Mouse (Mus musculus) liver, embryonic 16.5 days (tissue): ENCODE measurements around the gene Aldh3b3. TPM values are rescaled to one million over a fixed set of nuclear protein-coding genes. Genes with fewer than 3 reads are reported as not detected.
A peak's percentile ranks its signal among the peaks of the same experiment; 100 is the strongest.

Source experiments
- ATAC-seq: fragments of 200-750 bp; cut with Nextera tagmentation; 2 replicates; pipeline ENCODE4 v1.8.0; 2017; ENCODE audit warnings: low read depth, mild to moderate bottlenecking, moderate number of reproducible peaks, moderate library complexity
- H3K27ac ChIP-seq: fragments of 300-500 bp; sonication (generic); 2 replicates; pipeline ENCODE4 v1.5.1; 2014; ENCODE audit warnings: mild to moderate bottlenecking, low read length
- H3K27me3 ChIP-seq: fragments of 300-500 bp; sonication (generic); 2 replicates; pipeline ENCODE4 v1.6.1; 2014; ENCODE audit warnings: low read depth, low read length, mixed read lengths; ENCODE audit not compliant: control insufficient read depth, insufficient read depth
- H3K36me3 ChIP-seq: fragments of 300-500 bp; sonication (generic); 2 replicates; pipeline ENCODE4 v1.6.1; 2014; ENCODE audit warnings: mild to moderate bottlenecking; ENCODE audit not compliant: control insufficient read depth, insufficient read depth
- H3K4me1 ChIP-seq: fragments of 300-500 bp; sonication (generic); 2 replicates; pipeline ENCODE4 v1.6.1; 2014; ENCODE audit warnings: low read depth, low read length, mixed read lengths; ENCODE audit not compliant: control insufficient read depth
- H3K4me2 ChIP-seq: fragments of 300-500 bp; sonication (generic); 2 replicates; pipeline ENCODE4 v1.6.1; 2014; ENCODE audit warnings: low read depth, low read length, mixed read lengths
- H3K4me3 ChIP-seq: fragments of 300-500 bp; sonication (generic); 2 replicates; pipeline ENCODE4 v1.5.1; 2014; ENCODE audit warnings: low read depth, mild to moderate bottlenecking, low read length
- H3K9ac ChIP-seq: fragments of 300-500 bp; sonication (generic); 2 replicates; pipeline ENCODE4 v1.6.1; 2014; ENCODE audit warnings: low read depth, low read length
- H3K9me3 ChIP-seq: fragments of 300-500 bp; sonication (generic); replicated peaks from 2 replicates; pipeline ENCODE4 v1.6.1; 2016; ENCODE audit warnings: low read length; ENCODE audit not compliant: control insufficient read depth
- WGBS: fragments of 180-500 bp; shearing (Covaris S2); extraction: QIAGEN DNeasy Blood & Tissue Kit; methylation state at CpG from one replicate; pipeline ENCODE4 v1.1.7; 2014; ENCODE audit not compliant: insufficient replicate concordance; 5-methylcytosine and 5-hydroxymethylcytosine counted together
- polyA plus RNA-seq: library from polyadenylated mRNA; unstranded; fragments of >200 nt; fragmentation: Nextera tagmentation; extraction: Ambion mirVana; gene quantifications from 2 replicates; pipeline ENCODE4 v1.2.1, GENCODE M21; 2015

Aldh3b3 gene
- polyA plus RNA-seq: 0.07 and 0.12 TPM in 2 replicates

DNA sequence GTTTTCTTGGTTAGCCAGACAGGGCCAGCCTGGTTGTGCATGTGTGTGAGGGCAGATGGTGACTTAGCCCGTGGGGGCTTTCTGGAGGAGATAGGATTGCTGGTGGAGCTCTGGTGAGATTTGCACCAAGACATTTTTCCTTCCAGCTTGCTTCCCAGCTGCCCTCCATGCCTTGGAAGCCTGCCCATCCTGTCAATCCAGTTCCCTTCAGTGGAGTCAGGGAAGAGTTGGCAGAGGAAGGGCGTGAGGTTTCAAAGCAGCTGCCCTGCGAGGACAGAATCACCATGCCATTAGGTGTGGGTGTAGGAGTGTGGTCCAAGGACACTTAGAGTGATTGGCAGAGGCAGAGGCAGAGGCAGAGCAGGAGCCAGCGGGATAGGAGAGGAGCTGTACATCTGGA is at the start of gene Aldh3b3:
TSS of gene Aldh3b3 (plus strand) at position 176 of the 400 bp plus-strand sequence.
- Histone ChIP-seq H3K9ac (no peak within 1 kb of the TSS), H3K4me3 (no peak within 1 kb of the TSS), H3K36me3 (no peaks in the 10 kb centered on the region), H3K27ac (no peak within 1 kb of the TSS), H3K4me2 (no peak within 1 kb of the TSS), H3K9me3 (no peaks in the 10 kb centered on the region), H3K27me3 (no peaks in the 10 kb centered on the region), H3K4me1 (no peaks in the 10 kb centered on the region)
- WGBS: 57% methylated on average over 4 of the region's 4 CpGs
- no peak for ATAC-seq

DNA sequence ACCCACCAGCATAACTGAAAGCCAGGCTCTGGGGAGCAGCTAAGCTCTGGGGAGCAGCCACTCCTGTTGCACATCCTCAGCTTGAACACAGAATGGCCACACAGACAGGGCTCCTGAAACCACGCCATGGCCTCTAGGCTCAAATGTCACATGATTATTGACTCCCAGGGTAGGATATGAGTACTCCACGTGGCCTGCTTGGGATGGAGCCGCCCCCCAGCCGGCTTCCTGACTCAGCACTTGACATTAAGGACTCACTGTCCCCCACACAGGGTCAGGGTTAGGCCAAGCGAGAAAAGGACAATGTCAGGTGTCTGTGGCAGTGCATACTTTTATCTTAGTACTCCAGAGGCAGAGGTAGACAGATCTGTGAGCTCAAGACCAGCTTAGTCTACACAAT is 48.2 kb upstream of the Aldh3b3 start:
- H3K27me3 ChIP-seq: no peaks in the 10 kb centered on the region
- WGBS: 63% methylated on average over 5 of the region's 5 CpGs
- H3K4me2 ChIP-seq: no peak overlapping the region
- H3K36me3 ChIP-seq: peaks cover 8% of the 10 kb centered on the region
- H3K27ac ChIP-seq: no peak overlapping the region
- H3K9me3 ChIP-seq: no peaks in the 10 kb centered on the region
- H3K4me1 ChIP-seq: peaks cover 45% of the 10 kb centered on the region
- H3K4me3 ChIP-seq: no peak overlapping the region
- ATAC-seq: no peak
- no peak overlapping the region for H3K9ac ChIP-seq

- Histone ChIP-seq H3K4me3 (peak within 1 kb of the TSS; percentile 84), H3K27me3 (no peaks in the 10 kb centered on the region), H3K36me3 (peaks cover 8% of the 10 kb centered on the region), H3K9me3 (no peaks in the 10 kb centered on the region), H3K9ac (peak within 1 kb of the TSS; percentile 78), H3K4me2 (peak within 1 kb of the TSS; percentile 90), H3K4me1 (peaks cover 22% of the 10 kb centered on the region), H3K27ac (peak within 1 kb of the TSS; percentile 80)
- ATAC-seq: peak; percentile 95
- under 1% methylated on average over 43 of the region's 43 CpGs for WGBS
Observed at GRCm38 (mm10) chr19:3912337-3913204, 45.9 kb upstream of the Aldh3b3 start, which contains the start of gene Ndufs8. Gene Ndufs8 (minus strand): TSS chr19:3912774.

DNA sequence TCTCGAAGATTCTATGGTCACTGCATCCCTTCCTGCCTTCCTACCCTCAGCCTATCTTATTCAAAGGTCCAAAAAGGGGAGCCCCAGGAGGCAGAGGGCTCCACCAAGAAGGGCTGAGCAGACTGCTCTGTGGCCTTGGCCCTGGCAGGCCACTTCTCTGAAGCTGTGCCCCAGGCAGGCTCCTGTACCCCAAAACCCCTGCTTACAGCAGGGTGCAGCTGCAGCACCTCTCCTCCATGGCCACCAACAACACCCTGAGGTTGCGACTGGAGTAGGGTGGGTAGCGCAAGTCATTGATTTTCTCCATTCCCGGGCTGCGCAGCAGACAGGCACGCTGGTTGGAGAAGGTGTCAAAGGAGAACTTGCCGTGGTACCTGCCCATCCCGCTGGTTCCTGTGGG is 44.8 kb upstream of the Aldh3b3 start:
- Histone ChIP-seq H3K4me3 (peak overlapping the region; percentile 84), H3K4me2 (peak overlapping the region; percentile 90), H3K27ac (peak overlapping the region; percentile 80), H3K9ac (peak overlapping the region; percentile 62), H3K4me1 (peaks cover 22% of the 10 kb centered on the region), H3K27me3 (no peaks in the 10 kb centered on the region), H3K9me3 (no peaks in the 10 kb centered on the region), H3K36me3 (peaks cover 4% of the 10 kb centered on the region)
- 70% methylated on average over 8 of the region's 8 CpGs for WGBS
- no peak for ATAC-seq

DNA sequence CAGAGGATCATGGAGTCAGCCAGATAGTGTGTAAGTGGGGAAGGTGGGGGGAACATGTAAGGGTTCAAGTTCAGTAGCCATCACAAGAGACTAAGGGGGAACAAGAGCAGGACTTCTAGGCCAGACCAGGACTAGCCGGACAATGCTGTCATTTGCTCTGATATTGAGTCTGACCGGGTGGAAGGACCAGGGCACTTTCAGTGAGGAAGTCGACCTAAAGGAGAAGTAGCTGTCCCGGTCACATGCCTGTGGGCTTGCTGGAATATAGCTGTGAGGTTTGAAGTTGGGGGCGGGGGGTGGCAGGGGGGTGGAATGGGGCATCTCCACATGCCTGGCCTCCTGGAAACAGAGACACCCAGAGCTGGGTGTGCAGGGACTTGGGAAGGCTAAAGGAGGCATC is 43.9 kb upstream of the Aldh3b3 start:
- Histone ChIP-seq H3K27ac (no peak overlapping the region), H3K4me3 (no peak overlapping the region), H3K9me3 (no peaks in the 10 kb centered on the region), H3K4me2 (no peak overlapping the region), H3K36me3 (no peaks in the 10 kb centered on the region), H3K27me3 (no peaks in the 10 kb centered on the region), H3K9ac (0 out of 2 replicates have a peak overlapping the region, but pooled peaks have one; percentile 10), H3K4me1 (peaks cover 22% of the 10 kb centered on the region)
- 50% methylated on average over 5 of the region's 5 CpGs for WGBS
- ATAC-seq: no peak

DNA sequence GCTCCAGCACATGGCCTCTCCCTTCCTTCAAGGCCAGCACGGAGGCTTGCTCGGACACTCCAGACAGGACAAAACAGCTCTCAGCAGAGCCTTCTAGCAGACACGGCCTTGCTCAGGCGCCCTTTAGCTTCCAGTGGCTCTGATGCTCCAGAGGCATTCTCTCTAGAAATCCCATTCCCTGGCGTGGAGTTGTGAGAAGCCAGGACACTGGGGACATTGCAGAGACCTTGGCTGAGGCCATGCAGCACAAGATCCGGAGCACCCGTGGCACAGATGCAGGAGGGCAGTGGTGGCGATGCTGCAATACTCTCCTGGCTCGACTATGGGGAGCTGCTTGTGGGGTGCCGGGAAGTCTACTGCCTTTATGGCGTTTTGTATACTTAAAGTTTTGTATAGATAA is 41.7 kb upstream of the Aldh3b3 start:
- Histone ChIP-seq H3K27ac (no peak overlapping the region), H3K9ac (no peak overlapping the region), H3K27me3 (no peaks in the 10 kb centered on the region), H3K36me3 (no peaks in the 10 kb centered on the region), H3K4me2 (no peak overlapping the region), H3K4me1 (peaks cover 18% of the 10 kb centered on the region), H3K9me3 (no peaks in the 10 kb centered on the region), H3K4me3 (no peak overlapping the region)
- 65% methylated on average over 11 of the region's 11 CpGs for WGBS
- ATAC-seq: no peak

DNA sequence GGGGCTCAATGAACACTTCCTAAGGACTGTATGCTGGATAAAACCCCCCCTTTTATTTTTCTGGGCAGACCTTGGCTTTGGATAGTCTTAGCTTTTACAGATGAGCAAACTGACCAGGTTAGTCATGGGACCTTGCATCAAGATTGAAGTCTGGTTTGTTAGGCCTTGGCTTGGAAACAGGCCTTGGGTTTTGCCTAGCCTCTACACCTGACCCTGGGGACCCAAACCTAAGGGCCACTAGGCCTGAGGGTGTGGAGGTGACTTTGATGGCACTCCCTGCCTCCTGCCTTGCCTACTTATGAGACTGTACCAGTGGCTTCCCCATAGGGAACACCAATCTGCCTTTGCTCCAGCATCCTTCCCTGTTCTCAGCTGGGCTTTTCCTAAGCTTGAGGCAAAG is 38.5 kb upstream of the Aldh3b3 start:
- Histone ChIP-seq H3K4me2 (no peak overlapping the region), H3K9me3 (no peaks in the 10 kb centered on the region), H3K36me3 (no peaks in the 10 kb centered on the region), H3K4me3 (no peak overlapping the region), H3K9ac (no peak overlapping the region), H3K4me1 (peaks cover 11% of the 10 kb centered on the region), H3K27me3 (no peaks in the 10 kb centered on the region), H3K27ac (no peak overlapping the region)
- no peak for ATAC-seq

GRCm38 (mm10) chr19:3922661-3923371 is 35.6 kb upstream of the Aldh3b3 start:
- no peak for ATAC-seq
- Histone ChIP-seq H3K9me3 (no peaks in the 10 kb centered on the region), H3K27me3 (no peaks in the 10 kb centered on the region), H3K9ac (no peak overlapping the region), H3K27ac (peak overlapping the region; percentile 12), H3K4me2 (no peak overlapping the region), H3K4me3 (no peak overlapping the region), H3K36me3 (no peaks in the 10 kb centered on the region), H3K4me1 (peaks cover 12% of the 10 kb centered on the region)
- 41% methylated on average over 10 of the region's 10 CpGs for WGBS

GRCm38 (mm10) chr19:3923586-3923985 is 34.9 kb upstream of the Aldh3b3 start:
- ATAC-seq: 0 out of 2 replicates have a peak, but pooled peaks have one; percentile 8
- H3K4me3 ChIP-seq: no peak overlapping the region
- no peaks in the 10 kb centered on the region for H3K27me3 ChIP-seq
- no peaks in the 10 kb centered on the region for H3K9me3 ChIP-seq
- H3K36me3 ChIP-seq: no peaks in the 10 kb centered on the region
- peak overlapping the region; percentile 29; the same call in 1 of the 2 replicates for H3K27ac ChIP-seq
- no peak overlapping the region for H3K4me2 ChIP-seq
- H3K4me1 ChIP-seq: peaks cover 12% of the 10 kb centered on the region
- 47% methylated on average over 13 of the region's 13 CpGs for WGBS
- no peak overlapping the region for H3K9ac ChIP-seq
